Mouse (Mus musculus) layer of hippocampus, postnatal 25 days (tissue): ENCODE measurements around the gene Rita1. TPM values are rescaled to one million over a fixed set of nuclear protein-coding genes. Genes with fewer than 3 reads are reported as not detected.
A peak's percentile ranks its signal among the peaks of the same experiment; 100 is the strongest.

Experiments used
- DNase-seq, 2 experiments: peaks; one replicate each; pipeline ENCODE4 v3.0.0; 2022; ENCODE audit warnings: mixed read lengths in 2 of 2, low spot score in 1 of 2; ENCODE audit errors: extremely low spot score in 1 of 2
- total RNA-seq, 2 experiments: library from RNA; stranded (reverse); gene quantifications; 2 replicates each; pipeline ENCODE4 v1.2.3; 2021

The Rita1 gene
- total RNA-seq, 2 experiments from 2014 or later = 23.9 to 25.5 TPM

DNA sequence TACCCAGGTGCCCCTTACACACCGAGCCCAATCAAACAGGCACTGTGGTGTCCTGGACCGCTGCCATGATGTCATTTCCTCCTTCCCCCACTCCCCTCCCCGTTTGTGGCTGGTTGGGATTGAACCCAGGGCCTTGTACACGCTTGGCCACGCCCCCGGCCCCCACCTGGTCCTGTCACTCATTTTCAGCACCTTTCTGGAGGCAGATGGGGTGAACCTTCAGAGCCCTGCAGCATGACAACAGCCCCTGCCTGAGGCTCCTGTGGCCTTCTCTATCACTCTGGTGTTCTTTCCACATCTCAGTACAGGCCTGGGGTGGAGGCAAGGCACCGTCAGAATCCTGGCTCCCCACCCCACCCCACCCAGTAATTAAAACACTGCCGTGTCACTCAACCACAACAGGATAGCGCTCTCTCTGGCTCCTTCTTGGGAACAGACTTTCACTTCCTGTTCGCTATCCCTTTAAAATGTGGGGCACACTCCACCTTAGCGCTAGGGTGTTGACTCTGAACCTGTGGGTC is 35.5 kb downstream of the Rita1 start:
- no peak for DNase-seq

- DNase-seq = no peak
These were observed 37.8 kb downstream of the Rita1 start for GRCm38 (mm10) chr5:120574469-120575063.

GRCm38 (mm10) chr5:120571056-120571740 is 41.2 kb downstream of the Rita1 start:
- DNase-seq = no peak

- DNase-seq = no peak
These were observed 42.0 kb downstream of the Rita1 start for GRCm38 (mm10) chr5:120570289-120570897.

DNA sequence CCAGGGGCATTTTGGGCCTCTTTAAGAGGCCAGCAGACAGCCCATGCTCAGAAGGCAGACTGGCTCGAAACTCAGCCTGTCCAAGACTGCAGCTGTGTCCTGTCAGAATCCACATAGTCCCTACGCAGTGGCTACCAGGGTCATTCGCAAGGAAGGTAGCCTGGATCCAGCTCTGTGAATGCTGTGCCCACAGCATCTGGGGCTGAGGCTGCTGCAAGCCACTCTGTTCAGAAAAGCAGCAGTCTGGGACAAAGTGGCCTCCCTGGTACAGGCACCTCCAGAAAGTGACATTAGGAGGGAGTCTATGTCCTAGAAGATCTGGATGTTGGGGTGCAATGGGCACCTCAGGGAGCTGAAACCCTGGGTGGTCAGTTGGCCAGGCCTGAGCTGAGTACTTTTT is 42.6 kb downstream of the Rita1 start:
- DNase-seq = no peak

DNA sequence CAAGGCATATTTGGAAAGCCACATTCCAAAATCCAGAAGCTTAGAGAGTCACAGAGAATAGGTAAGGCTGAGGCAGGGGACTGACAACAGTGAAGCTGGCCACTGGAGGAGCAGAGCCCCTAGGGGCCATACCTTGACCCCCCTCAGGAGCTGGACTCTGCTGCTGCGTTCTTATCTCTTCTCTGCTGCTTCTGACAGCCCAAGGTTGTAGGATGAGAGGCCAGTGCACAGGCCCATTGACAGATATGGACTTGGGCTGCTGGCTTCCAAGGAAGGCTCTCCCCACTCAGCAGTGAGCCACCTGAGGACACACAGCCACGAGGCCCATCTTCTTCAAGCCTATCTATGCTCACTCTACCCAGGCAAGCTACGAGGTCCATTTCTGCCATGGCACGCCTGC is 43.4 kb downstream of the Rita1 start:
- DNase-seq = no peak

DNA sequence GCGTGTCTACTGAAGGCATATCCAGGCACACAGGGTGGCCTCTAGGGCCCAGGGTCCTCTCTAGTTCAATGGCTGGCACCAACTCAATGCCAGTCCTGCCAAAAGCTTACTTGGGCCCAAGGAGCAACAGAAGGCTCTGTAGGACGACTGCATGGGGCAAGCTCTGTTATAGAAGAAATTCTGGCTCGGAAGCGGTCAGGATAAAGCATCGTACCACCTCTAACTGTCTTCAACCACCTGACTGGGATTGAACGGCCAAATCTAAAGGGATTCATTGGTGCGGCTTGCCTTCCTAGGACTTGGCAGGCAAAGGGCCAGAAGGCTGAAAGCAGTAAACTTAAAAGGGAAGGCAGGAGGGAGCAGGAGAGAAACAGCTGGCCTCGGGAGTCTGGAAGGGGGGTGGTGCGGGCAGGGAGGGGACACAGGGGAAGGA is 44.0 kb downstream of the Rita1 start:
- DNase-seq = no peak

GRCm38 (mm10) chr5:120567761-120568211 is 44.6 kb downstream of the Rita1 start:
- no peak for DNase-seq

DNA sequence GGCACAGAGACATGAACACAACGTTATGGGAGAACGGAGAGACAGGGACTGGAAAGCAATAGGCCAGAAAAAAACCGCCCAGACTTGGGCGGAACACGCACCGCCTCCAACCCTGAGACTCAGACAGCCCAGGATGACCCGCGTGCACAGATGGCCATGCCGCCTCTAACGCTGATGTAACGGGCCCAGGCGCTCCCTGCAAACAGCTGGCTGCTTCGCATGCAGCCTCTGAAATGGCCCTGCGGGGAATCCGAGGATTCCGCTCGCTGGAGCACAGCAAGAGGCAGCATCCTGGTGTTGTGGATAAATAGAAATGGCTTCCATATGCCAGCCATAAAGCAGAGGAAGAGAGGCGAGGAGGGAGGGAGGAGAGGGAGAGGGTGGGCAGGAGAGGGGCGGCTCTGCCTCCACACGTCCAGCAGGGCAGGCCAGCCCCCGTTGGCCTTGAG is 45.1 kb downstream of the Rita1 start:
- DNase-seq = no peak

- DNase-seq = no peak
These were observed 45.6 kb downstream of the Rita1 start for GRCm38 (mm10) chr5:120566681-120567252.

GRCm38 (mm10) chr5:120566101-120566500 is 46.3 kb downstream of the Rita1 start:
- DNase-seq = peak in 1 of 2 experiments; percentile 32

- no peak for DNase-seq
These were observed 47.1 kb downstream of the Rita1 start for GRCm38 (mm10) chr5:120565171-120565905.

- no peak for DNase-seq
These were observed 48.5 kb downstream of the Rita1 start for GRCm38 (mm10) chr5:120563914-120564311.

- no peak for DNase-seq
These were observed 49.2 kb downstream of the Rita1 start for GRCm38 (mm10) chr5:120562956-120563913.

DNA sequence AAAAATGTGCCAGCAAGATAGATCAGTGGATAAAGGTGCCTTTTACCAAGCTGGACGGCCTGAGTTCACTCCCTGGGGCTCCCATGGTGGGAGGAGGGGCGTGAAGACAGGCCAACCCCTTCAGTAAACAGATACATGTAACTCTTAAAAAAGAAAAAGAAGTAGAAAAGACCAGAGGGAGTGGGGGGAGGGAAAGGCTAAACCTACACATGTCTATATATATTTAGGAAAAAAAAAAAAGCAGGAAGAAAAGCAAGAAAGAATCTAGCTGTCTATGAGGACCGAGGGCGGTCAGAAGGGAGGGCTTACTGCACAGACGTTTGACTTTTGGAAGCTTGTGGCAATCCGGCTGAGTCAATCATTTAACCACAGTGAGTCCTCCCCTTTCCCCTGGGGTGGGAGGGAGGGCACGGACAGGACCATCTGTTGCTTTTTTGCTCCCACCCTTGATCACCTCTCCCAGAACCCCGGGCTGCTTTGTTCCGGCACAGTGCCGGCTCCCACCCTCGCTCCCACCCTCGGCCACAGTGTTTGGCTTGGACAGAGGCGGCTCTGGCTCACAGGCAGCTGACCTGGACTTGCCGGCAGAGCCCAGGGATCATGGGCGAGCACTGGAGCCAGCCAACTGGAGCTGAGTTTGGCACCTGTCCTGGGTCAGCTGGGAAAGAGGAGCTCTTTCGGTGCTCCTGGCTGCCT is 51.6 kb downstream of the Rita1 start:
- DNase-seq = peak in 1 of 2 experiments; percentile 34

GRCm38 (mm10) chr5:120560129-120560615 is 52.2 kb downstream of the Rita1 start:
- DNase-seq = no peak

DNA sequence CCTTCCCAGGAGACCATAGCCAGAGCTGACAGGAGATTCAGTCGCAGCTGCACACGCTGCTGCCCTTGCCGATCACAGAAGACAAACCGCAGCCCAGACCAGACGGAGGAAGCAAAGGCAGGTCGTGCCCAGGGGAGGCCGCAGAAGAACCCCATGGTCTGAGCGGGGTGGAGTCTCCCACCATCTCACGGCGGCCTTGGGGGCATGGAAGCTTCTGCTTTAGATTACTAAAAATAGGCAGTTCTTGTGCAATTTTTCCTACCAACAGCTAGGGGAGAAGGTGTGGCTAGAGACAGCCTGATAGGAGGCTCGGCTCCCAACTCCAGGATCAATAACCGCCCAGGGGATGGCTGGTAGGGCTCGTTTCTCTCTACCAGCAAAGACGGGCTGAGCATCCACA is 53.6 kb downstream of the Rita1 start:
- DNase-seq = no peak

GRCm38 (mm10) chr5:120558041-120558440 is 54.3 kb downstream of the Rita1 start:
- no peak for DNase-seq
